Mouse (Mus musculus) adrenal gland, adult 2 months (tissue): ENCODE data around the gene Them7. TPM values are rescaled to one million over a fixed set of nuclear protein-coding genes. Genes with fewer than 3 reads are reported as not detected.

Experiments used
- DNase-seq: peaks from one replicate; pipeline ENCODE4 v3.0.0; 2021
- polyA plus RNA-seq: library from polyadenylated mRNA; depleted of rRNA; stranded (reverse); fragments of >200 nt; gene quantifications from 2 replicates; pipeline ENCODE4 v1.2.3, GENCODE M21; 2012
- total RNA-seq, 2 experiments: library from RNA; stranded (reverse); gene quantifications; 2 replicates each; pipeline ENCODE4 v1.2.3; 2021

Gene Them7
- total and polyA plus RNA-seq, 3 experiments = 0.16 to 0.84 (median 0.76) TPM

DNA sequence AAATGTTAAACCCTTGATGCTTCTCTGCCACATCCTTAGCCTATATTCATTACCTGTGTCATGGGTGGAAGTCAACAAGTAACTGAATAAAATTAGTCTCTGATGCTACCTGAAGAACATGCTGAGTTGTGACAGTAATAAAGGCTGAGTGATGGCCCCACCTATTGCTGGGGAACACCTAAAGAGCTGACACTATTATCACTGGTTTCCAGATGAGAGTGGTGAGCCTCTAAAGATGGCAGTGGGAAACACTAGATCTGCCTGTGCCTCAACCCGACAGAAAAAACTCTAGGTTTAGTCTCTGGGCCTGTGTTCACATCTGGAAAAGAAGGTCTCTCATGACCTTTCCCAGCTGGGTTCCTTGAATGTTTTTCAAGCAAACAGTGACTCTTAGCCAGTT lies 155.6 kb downstream of the Them7 start:
- no peak for DNase-seq

GRCm38 (mm10) chr2:105380757-105381319 lies 156.7 kb downstream of the Them7 start:
- no peak for DNase-seq

DNA sequence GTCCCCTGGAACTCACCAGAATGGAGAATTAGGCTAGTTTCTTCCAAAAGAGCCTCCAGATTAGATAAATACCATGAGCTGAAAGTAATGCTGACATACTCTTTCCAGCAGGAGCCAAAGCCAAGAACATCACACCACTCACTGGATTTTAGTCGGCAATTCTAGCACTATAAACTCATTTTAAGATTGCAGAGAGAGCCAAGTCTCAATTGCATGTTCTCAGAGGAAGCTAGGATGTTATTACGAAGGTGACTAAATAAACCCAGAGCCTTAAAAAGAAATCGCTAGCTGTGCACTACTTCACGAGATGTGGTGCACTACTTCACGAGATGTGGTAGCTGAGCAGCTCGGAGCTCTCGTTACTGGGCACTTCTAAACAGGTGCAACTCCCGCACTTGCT lies 158.9 kb downstream of the Them7 start:
- no peak for DNase-seq

DNA sequence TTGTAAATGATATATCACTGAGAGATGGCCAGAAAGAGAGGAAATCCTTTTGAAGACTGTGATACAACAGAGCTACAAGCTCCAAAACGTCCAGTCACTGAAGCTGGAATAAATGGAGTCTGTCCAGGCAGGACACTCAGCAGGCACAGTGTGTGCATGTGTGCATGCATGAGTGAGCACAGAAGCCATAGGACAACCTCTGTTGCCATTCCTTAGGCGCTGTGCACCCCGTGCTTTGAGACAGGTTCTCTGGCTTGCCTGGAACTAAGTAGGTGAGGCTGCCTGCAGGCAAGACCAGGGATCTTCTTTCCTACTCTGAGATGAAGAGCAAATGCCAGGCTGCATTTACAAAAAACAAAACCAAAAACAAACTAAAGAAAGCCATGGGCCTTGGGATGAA lies 160.9 kb downstream of the Them7 start:
- DNase-seq = no peak

- no peak for DNase-seq
Measured at GRCm38 (mm10) chr2:105386418-105386817, 162.3 kb downstream of the Them7 start.

GRCm38 (mm10) chr2:105389007-105389890 lies 165.1 kb downstream of the Them7 start:
- peak; percentile 57 for DNase-seq

DNA sequence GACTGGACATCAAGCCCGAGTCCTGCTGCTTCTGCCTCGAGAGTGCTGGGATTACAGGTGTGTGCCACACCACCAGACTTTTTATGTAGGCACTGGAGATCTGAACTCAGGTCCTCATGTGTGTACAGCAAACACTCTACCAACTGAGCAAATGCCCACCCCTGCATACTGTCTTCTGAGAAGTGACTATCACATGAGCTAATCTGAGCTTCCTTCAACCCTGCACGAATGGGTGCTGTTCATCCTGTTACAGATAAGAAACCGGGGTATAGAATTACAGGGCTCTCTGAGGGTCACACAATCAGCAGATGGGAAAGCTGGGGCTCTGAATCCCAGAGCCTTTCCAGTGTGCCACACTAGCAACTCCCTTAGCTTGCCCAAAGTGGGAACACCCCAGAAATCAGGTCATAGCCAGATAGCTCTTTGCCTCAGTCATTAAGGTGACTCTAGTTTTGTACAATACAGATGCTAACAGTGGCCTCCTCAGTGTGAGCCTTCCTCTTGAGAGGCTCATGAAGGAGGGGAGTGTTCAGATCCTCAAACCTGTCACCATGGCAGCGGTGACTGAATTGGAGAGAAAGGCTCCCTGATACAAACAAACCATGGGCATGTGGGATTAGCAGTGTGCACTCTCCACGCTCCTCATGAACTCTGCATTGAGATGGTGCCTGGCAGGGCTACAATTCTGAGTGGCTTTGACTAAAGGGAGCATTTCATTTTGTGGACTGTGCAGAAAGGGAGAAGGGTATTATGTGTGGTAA lies 166.7 kb downstream of the Them7 start:
- DNase-seq = no peak

DNA sequence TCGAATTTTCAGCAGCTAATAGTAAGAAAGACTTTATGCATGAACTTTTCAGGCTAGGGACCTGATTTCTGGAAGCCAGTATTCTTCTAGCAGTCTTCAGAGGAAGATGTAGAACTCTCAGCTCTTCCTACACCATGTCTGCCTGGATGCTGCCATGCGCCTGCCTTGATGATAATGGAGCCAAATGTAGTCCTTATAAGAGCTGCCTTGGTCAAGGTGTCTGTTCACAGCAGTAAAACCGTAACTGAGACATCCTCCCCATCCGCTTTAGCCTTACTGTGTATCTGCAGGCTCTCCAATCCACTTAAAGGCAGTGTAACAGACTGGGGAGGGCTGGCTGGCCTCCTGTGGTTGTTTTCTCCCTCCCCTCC lies 167.3 kb downstream of the Them7 start:
- DNase-seq = no peak

DNA sequence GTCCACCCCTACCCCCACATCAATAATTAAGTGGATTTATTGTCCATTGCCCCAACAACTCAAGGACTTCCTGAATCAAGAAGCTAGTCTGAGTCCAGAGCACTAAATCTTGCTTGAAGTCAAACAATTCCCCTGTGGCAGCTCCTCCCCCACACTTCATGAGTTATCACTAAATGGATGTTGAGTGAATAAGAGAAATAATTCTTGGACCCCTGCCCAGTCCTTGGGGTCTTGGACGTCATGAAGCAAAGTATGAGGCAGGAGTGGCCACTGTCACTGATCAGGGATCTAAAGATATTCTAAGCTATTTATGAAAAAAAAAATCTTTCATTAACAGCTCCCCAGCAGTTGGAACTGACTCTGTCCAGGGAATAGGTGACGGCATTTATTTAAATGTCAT lies 168.4 kb downstream of the Them7 start:
- peak; percentile 61 for DNase-seq

GRCm38 (mm10) chr2:105394375-105394774 lies 170.3 kb downstream of the Them7 start:
- peak; percentile 54 for DNase-seq

DNA sequence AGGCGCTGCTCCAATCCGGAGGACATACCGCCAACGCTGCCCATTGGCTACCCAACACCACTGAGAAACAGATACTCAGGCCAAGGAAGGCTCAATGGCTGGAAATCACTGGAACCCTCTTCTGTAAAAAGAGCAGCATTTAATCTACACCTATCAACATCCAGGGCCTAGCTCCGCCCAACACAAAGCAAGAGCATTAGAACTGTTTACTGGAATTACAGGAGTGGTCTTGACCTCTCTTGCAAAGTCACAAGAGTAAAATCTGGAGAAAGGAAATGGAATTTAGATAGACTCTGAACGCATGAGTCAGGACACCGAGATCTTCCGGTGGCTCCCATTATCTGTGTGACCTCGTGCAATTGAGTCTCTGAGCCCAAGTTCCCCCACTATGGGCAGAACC lies 171.9 kb downstream of the Them7 start:
- DNase-seq = no peak

DNA sequence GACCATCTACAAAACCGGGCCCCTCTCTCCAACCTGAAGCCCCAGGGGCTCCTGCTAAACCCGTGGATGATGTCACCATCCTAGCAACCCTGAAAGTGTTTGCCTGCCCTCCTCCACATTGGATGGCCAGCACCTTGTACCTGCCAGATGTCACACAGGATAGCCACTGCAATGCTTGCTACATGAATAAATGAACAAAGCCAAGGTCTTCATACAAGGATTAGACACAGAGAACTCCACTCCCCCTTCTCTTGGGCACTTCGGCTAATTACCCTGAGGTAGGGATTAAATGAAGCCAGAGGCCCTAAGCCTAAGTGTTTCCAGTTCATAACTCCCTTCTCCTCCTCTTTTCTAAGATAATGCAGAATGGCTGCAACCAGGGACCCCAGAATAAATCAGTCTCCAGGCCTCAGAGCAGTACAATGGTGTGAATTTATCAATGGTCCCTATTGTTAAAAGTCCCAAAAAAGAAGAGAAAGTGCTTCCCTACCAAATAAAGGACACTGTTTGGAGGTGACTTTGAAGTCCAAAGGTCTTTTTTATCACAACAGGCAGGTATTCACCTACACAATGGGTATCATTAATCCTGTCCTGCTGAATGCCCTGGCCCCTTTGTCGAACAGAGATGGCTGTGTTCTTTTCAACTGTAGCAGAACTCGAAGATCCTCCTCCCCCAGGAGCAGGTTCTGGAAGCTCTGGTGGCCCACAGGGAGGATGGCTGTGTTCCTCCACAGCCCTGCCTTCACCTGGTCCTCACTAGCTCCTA lies 173.5 kb downstream of the Them7 start:
- no peak for DNase-seq

GRCm38 (mm10) chr2:105398636-105399084 lies 174.5 kb downstream of the Them7 start:
- peak; percentile 80 for DNase-seq

DNA sequence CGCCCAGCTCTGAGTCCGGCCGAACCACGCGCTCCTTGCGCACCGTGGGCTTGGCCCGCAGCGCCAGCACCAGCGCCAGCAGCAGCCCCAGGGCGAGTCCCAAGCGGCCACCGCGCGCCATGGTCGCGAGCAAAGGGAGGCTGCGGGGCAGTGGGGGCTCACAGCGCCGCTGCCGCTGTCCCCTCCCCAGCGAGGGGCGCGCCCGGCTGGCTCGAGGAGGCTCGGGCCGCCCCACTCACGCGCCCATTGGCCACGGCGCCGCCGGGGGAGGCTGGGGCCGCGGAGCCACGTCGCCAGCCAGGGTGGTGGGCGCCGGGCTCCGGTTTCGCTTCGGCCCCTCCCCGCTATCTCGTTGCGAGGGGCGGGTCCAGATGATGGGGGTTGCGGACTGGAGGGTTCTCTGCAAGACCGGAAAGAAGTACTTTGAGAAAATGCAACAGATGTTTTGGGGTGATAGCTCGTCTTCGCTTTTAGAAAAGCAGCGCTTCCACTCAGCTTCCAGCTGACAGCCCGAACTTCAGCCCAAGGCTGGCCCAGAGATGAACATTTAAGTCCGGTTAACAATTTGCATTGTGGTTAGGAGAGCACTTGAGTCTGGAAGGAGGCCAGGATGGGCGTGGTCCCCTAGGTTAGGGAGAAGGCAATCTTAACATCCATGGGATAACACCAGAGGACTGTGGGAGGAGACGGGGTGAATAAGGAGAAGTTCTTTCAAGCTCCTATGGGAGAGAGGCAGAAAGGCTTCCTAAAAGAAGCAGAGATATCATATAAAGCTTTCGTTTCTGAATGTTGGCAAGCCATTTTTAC lies 175.2 kb downstream of the Them7 start, which contains the start of gene Rcn1:
Gene Rcn1, minus strand, starts transcription at position 235 of the 807 bp plus-strand sequence.
- DNase-seq = peak; percentile 89

DNA sequence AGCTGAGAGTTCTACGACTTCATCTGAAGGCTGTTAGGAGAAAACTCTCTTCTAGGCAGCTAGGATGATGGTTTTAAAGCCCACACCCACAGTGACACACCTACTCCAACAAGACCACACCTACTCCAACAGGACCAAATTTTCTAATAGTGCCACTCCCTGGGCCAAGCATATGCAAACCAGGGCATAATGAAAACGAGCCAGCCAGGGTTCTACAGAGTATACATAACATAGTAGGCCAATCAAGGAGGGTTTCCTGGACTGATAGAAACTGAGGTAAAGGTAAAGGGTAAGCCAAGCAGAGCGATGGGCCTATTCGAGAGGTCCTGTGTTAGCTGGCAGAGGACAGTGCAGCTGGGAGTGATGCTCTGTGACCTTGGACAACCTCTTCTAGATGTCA lies 176.4 kb downstream of the Them7 start:
- DNase-seq = no peak

GRCm38 (mm10) chr2:105402180-105402579 lies 178.1 kb downstream of the Them7 start:
- DNase-seq = no peak

- no peak for DNase-seq
Measured at GRCm38 (mm10) chr2:105408511-105408910, 184.4 kb downstream of the Them7 start.

DNA sequence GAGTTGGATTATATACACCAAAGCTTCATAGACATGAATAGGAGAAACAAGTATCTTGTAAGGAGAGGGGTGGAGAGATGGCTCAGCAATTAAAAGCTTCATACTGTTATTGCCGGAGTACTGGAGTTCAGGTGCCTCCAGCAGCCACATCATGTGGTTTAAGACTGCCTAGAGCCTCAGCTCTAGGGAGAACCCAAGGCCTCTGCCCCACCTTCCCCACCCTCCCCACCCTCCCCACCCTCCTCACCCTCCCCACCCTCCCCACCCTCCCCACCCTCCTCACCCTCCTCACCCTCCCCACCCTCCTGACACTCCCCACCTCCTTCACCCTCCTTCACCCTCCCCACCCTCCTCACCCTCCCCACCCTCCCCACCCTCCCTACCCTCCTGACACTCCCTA lies 185.1 kb downstream of the Them7 start:
- no peak for DNase-seq

DNA sequence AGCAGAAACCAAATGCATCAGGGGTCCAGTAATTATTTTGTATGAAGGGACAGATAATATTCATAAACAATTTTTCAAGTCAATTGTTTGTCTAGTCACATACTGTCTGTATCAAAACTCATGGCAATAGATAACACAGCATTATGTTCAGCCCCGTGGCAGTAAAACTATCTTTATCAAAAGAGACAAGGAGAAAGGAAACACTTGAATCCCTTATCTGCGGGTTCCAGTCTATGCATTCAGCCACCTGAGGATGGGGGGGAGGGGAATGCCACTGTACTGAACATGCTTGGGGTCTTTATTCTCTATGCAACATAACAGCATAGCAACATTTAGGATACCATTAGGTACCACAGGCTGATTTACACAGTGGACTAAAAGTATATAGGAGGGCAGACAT lies 190.2 kb downstream of the Them7 start:
- no peak for DNase-seq

GRCm38 (mm10) chr2:105416046-105416659 lies 192.0 kb downstream of the Them7 start:
- DNase-seq = no peak
